Mouse (Mus musculus) cerebellum, postnatal 4 days (tissue): ENCODE data around the gene Gm21693.
"Not testable (repeated sequence)": the region's sequence is repeated elsewhere in the genome, so short reads cannot be mapped to it uniquely, and the experiment has no call there.

Experiments
- DNase-seq, 2 experiments: peaks; one replicate each; pipeline ENCODE4 v3.0.0; 2022; ENCODE audit warnings: low spot score in 2 of 2, mixed read lengths in 1 of 2

The Gm21693 gene

DNA sequence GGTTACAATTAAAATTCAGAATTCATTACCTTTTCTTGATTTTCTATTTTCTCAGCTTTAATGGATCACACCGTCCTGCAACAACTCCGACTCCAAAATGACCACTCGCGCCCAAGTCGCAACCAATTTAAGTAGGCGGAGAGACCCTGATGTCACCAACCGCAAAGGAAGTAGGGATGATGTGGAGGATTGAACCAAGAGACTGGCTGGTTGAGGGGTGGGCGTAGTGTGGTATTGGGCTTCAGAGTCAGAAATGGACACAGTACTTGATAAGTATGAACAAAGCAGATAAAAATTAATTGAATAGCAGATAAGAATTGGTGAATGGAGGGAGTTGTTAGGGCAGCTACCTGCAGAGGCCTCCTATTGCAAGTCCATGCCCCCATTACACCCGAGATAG, at the start of gene Gm21693:
Gm21693 (minus strand) TSS at position 101 of the 400 bp plus-strand sequence.
- not testable (repeated sequence) for DNase-seq

DNA sequence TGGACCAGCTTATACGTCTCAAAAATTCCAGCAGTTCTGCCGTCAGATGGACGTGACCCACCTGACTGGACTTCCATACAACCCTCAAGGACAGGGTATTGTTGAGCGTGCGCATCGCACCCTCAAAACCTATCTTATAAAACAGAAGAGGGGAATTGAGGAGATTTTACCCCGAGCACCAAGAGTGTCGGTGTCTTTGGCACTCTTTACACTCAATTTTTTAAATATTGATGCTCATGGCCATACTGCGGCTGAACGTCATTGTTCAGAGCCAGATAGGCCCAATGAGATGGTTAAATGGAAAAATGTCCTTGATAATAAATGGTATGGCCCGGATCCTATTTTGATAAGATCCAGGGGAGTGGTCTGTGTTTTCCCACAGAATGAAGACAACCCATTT, 4.5 kb downstream of the Gm21693 start:
- not testable (repeated sequence) for DNase-seq

DNA sequence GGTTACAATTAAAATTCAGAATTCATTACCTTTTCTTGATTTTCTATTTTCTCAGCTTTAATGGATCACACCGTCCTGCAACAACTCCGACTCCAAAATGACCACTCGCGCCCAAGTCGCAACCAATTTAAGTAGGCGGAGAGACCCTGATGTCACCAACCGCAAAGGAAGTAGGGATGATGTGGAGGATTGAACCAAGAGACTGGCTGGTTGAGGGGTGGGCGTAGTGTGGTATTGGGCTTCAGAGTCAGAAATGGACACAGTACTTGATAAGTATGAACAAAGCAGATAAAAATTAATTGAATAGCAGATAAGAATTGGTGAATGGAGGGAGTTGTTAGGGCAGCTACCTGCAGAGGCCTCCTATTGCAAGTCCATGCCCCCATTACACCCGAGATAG, 38.8 kb downstream of the Gm21693 start, which contains the start of gene Gm21677:
Gm21677 (minus strand) TSS at position 101 of the 400 bp plus-strand sequence.
- DNase-seq = not testable (repeated sequence)
